Mouse (Mus musculus) limb, embryonic 15.5 days (tissue): ENCODE results near the gene Efemp2. TPM values are rescaled to one million over a fixed set of nuclear protein-coding genes. Genes with fewer than 3 reads are reported as not detected.

Experiments
- ATAC-seq: fragments of 200-750 bp; cut with Nextera tagmentation; 2 replicates; pipeline ENCODE4 v1.8.0; 2017; ENCODE audit warnings: low read depth, moderate TSS enrichment; ENCODE audit not compliant: insufficient number of reproducible peaks, low FRiP score, low TSS enrichment
- H3K27ac ChIP-seq: fragments of 300-500 bp; sonication (generic); 2 replicates; pipeline ENCODE4 v1.5.1; 2015; ENCODE audit warnings: moderate library complexity, mild to moderate bottlenecking, inconsistent platforms
- H3K27me3 ChIP-seq: fragments of 300-500 bp; sonication (generic); 2 replicates; pipeline ENCODE4 v1.6.1; 2015; ENCODE audit warnings: inconsistent platforms
- H3K36me3 ChIP-seq: fragments of 300-500 bp; sonication (generic); 2 replicates; pipeline ENCODE4 v1.6.1; 2015; ENCODE audit warnings: inconsistent platforms
- H3K4me1 ChIP-seq: fragments of 300-500 bp; sonication (generic); 2 replicates; pipeline ENCODE4 v1.6.1; 2015; ENCODE audit warnings: inconsistent platforms
- H3K4me2 ChIP-seq: fragments of 300-500 bp; sonication (generic); 2 replicates; pipeline ENCODE4 v1.6.1; 2015; ENCODE audit warnings: mild to moderate bottlenecking, inconsistent platforms
- H3K4me3 ChIP-seq: fragments of 300-500 bp; sonication (generic); 2 replicates; pipeline ENCODE4 v1.5.1; 2015; ENCODE audit warnings: mild to moderate bottlenecking, inconsistent platforms
- H3K9ac ChIP-seq: fragments of 300-500 bp; sonication (generic); 2 replicates; pipeline ENCODE4 v1.6.1; 2015; ENCODE audit warnings: inconsistent platforms
- H3K9me3 ChIP-seq: fragments of 300-500 bp; sonication (generic); 2 replicates; pipeline ENCODE4 v1.6.1; 2016; ENCODE audit warnings: inconsistent platforms
- WGBS: fragments of 180-500 bp; shearing (Covaris S2); methylation state at CpG from one replicate; pipeline ENCODE4 v1.1.7; 2015; 5-methylcytosine and 5-hydroxymethylcytosine counted together
- polyA plus RNA-seq: library from polyadenylated mRNA; unstranded; fragments of >200 nt; fragmentation: Nextera tagmentation; extraction: Ambion mirVana; gene quantifications from 2 replicates; pipeline ENCODE4 v1.2.1, GENCODE M21; 2015

Gene Efemp2
- polyA plus RNA-seq, 1 experiment from 2014 or later: 221 TPM

DNA sequence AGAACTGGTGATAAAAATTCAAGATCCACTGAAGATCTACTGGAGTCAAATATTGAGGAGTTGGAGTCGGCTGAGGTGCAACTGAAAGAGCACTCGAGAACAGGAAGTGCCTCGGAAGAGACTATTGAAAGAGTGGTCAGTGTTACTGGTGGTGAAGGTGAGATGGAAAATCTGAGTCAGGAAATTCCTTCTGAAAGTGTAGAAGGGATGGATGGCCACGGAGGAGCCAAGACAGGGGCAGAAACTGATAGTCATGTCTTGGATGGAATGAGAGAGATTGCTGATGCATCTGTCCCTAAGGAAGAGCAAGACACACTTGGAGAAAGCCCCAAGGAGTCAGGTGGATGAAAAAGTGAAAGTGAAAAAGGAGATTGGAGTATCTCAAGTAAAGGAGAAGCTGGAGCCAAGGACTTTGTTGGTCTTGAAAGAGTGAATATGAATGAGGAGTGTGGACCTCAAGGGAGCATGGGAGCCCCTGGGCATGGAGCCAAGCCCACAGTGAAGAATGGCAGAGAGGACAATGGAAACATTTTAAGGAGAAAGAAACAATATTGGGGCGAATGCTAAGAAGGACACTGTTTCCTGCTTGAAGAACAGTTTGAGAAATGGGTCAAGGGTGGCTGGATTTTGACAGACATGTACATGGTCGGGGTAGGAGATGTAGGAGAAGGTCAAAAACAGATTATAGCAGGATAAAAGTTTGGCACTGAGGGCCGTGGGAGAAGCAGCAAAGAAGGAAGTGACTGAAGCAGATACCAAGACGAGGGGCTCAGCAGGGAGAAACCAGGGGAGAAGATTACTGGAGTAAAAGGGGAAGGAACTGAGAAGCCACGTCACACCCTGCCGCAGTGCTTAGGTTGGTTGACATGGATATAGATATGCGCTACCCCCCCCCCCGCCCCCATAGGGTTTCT, 38.6 kb downstream of the Efemp2 start:
- Histone ChIP-seq H3K4me1 (peaks cover 18% of the 10 kb centered on the region), H3K4me3 (0 out of 2 replicates have a peak overlapping the region, but pooled peaks have one; percentile 3), H3K36me3 (no peaks in the 10 kb centered on the region), H3K27me3 (no peaks in the 10 kb centered on the region), H3K27ac (no peak overlapping the region), H3K9ac (no peak overlapping the region), H3K4me2 (no peak overlapping the region), H3K9me3 (no peaks in the 10 kb centered on the region)
- WGBS: 86% methylated on average over 12 of the region's 12 CpGs
- no peak for ATAC-seq

- no peak overlapping the region for H3K4me2 ChIP-seq
- H3K27ac ChIP-seq: no peak overlapping the region
Measured at GRCm38 (mm10) chr19:5513005-5513349, 39.2 kb downstream of the Efemp2 start.

DNA sequence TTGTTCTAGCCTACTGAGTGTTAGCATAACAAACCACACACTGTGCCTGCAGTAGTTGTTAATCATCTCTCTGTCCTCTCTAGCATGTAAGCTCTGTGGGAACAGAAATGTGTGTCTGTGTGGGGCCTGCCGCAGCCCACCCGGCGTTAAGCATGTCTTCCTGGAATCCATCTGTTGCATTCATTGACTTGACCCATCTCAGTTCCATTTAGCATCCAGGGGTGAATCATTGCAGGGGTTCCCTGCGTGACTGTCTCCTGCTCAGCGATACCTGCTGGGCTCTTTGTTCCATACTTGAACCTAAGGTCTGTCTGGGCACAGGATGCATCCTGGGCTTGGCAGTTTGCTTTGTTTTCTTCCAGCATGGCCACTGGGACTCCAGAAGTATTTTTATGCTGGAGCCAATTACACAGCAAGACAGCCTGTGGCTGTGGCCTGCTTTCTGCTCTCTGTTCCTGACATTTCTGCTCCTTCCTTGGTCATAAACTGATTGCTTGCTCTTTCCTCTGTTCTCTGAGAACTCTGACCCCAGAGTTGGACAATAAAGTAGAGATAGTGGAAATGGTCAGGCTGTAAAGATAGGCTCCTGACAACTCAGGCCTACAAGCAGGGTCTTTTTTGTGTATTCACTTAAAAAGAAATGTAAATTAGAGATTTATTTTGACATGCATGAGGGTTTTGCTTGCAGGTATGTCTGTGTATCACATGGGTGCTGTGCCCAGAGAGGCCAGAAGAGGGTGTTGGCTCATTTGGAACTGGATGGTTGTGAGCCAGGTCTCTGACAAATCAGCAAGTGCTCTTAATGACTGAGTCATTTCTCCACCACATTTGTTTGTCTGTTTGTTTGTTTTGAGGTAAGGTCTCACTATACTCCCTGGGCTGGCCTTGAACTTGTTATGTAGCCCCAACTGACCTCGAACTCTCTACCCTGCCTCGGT, 42.4 kb downstream of the Efemp2 start:
- Histone ChIP-seq H3K36me3 (no peaks in the 10 kb centered on the region), H3K9me3 (no peaks in the 10 kb centered on the region), H3K9ac (no peak overlapping the region), H3K27ac (no peak overlapping the region), H3K4me3 (no peak overlapping the region), H3K27me3 (no peaks in the 10 kb centered on the region), H3K4me2 (no peak overlapping the region), H3K4me1 (peaks cover 4% of the 10 kb centered on the region; the same call in 1 of the 2 replicates)
- 86% methylated on average over 7 of the region's 7 CpGs for WGBS
- no peak for ATAC-seq

More at GRCm38 (mm10) chr19:5513005-5513349, 39.2 kb downstream of the Efemp2 start:
- Histone ChIP-seq H3K9me3 (no peaks in the 10 kb centered on the region), H3K4me1 (peaks cover 18% of the 10 kb centered on the region), H3K9ac (no peak overlapping the region), H3K4me3 (no peak overlapping the region), H3K27me3 (no peaks in the 10 kb centered on the region), H3K36me3 (no peaks in the 10 kb centered on the region)
- ATAC-seq: no peak
- 82% methylated on average over 3 of the region's 3 CpGs for WGBS

DNA sequence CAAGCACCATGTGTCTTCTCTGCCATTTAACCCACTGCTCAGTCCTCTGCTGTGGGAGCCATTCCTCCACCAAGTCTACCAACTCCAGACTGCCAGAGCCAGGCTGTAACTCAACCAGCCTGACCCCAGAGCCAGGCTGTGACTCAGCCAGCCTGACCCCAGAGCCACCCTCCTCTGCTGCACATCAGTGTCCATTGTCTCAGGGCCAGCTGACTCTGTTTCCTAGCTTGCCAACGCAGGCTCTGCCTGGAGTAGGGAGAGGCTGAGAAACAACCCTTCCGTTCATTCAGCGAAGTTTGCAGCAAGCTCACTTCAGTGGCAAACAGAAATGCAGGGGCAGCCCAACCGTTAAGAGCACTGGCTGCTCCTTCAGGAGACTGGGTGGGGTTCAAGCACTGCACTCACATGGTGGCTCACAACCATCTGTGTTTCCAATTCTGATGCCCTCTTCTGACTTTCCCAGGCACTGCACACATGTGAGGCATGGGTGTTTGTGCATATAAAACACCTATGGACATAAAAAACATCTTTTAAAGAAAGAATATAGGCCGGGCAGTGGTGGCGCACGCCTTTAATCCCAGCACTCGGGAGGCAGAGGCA, 43.3 kb downstream of the Efemp2 start:
- Histone ChIP-seq H3K27me3 (no peaks in the 10 kb centered on the region), H3K4me2 (no peak overlapping the region), H3K9ac (no peak overlapping the region), H3K9me3 (no peaks in the 10 kb centered on the region), H3K27ac (no peak overlapping the region), H3K36me3 (no peaks in the 10 kb centered on the region), H3K4me1 (0 out of 2 replicates have a peak, but pooled peaks cover 2% of the 10 kb centered on the region), H3K4me3 (no peak overlapping the region)
- no peak for ATAC-seq
- 78% methylated on average over 8 of the region's 8 CpGs for WGBS

DNA sequence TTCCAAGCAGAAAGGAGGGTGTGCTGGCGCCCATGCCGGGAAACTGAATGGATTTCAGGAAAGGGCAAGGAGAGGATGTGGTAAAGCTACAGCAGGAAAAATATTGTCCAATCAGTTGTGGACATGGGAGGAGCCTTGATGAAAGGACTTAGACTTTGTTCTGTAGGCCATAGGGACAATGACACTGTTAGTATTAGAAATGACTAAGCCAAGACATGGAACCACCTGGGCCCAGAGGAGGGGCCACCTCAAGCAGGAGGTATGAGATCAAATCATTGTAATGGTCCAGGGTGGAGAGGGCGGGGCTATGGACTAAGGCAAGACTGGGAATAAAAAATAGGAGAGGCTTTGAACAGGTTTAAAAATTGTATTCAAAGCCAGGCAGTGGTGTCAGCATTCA, 45.0 kb downstream of the Efemp2 start:
- Histone ChIP-seq H3K4me1 (no peaks in the 10 kb centered on the region), H3K27ac (no peak overlapping the region), H3K27me3 (no peaks in the 10 kb centered on the region), H3K9me3 (no peaks in the 10 kb centered on the region), H3K4me2 (no peak overlapping the region), H3K4me3 (no peak overlapping the region), H3K36me3 (no peaks in the 10 kb centered on the region), H3K9ac (no peak overlapping the region)
- no peak for ATAC-seq
- 89% methylated on average over 3 of the region's 3 CpGs for WGBS

GRCm38 (mm10) chr19:5525204-5525603, 51.5 kb downstream of the Efemp2 start:
- 67% methylated on average over 5 of the region's 5 CpGs for WGBS
- no peak overlapping the region for H3K27ac ChIP-seq
- no peak for ATAC-seq
- no peaks in the 10 kb centered on the region for H3K9me3 ChIP-seq
- peaks cover 9% of the 10 kb centered on the region for H3K4me1 ChIP-seq
- H3K9ac ChIP-seq: no peak overlapping the region
- H3K4me3 ChIP-seq: no peak overlapping the region
- no peaks in the 10 kb centered on the region for H3K36me3 ChIP-seq
- H3K27me3 ChIP-seq: no peaks in the 10 kb centered on the region
- no peak overlapping the region for H3K4me2 ChIP-seq

DNA sequence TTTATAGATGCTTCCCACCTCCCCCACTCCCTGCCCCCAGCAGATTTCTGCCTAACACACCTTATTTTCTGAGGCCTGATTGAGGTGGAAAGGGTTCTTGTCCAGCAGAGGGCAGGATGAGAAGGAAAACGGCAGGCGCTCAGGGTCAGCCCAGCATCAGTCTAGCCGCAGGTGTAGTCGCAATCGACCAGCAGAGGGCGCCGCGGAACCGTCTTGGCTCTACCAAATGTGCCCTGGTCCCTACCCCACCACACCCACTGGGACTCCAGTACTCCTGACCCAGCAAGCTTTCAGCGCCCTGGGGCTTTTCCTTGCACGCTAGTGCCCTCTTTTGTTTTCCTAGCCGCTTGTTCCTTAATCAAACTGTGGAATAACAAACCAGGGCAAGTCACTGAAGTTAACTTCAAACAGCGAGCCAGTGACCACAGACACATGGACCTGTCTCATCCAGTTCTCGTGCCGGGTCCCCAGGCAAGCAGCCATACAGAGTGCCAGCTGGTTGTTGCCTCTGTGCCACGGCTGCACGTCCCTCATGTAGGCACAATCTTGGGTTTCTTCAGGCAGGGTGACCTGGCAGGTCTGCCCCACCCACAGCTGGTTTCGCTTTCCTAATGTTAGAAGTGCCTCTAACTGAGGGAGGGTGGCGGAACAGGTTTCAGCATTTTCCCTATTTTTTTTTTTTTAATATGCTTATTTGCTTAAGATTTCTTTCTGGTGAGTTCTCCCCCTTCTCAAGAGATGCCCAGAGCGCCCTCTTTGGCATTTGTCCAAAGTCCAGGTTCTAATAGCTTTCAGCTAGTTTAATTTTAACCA, 55.8 kb downstream of the Efemp2 start:
- H3K4me1 ChIP-seq: peaks cover 12% of the 10 kb centered on the region
- peak; percentile 89 for ATAC-seq
- H3K36me3 ChIP-seq: no peaks in the 10 kb centered on the region
- no peaks in the 10 kb centered on the region for H3K9me3 ChIP-seq
- H3K27ac ChIP-seq: peak overlapping the region; percentile 28
- H3K27me3 ChIP-seq: no peaks in the 10 kb centered on the region; the same call in 1 of the 2 replicates
- peak overlapping the region; percentile 24 for H3K4me3 ChIP-seq
- peak overlapping the region; percentile 43 for H3K4me2 ChIP-seq
- WGBS: 12% methylated on average over 20 of the region's 20 CpGs
- H3K9ac ChIP-seq: 0 out of 2 replicates have a peak overlapping the region, but pooled peaks have one; percentile 1

GRCm38 (mm10) chr19:5530138-5530524, 56.4 kb downstream of the Efemp2 start:
- Histone ChIP-seq H3K4me3 (no peak overlapping the region), H3K27ac (peak overlapping the region; percentile 1; the same call in 1 of the 2 replicates), H3K27me3 (no peaks in the 10 kb centered on the region; the same call in 1 of the 2 replicates), H3K9ac (no peak overlapping the region), H3K9me3 (no peaks in the 10 kb centered on the region), H3K4me1 (peaks cover 12% of the 10 kb centered on the region), H3K4me2 (no peak overlapping the region), H3K36me3 (no peaks in the 10 kb centered on the region)
- ATAC-seq: no peak
- WGBS: 50% methylated on average over 7 of the region's 7 CpGs

Other genes with a start within 250 kb of the Efemp2 start
- gene Pacs1, start 200.8 kb upstream of the Efemp2 start, polyA plus RNA-seq: 19.9 and 23.7 TPM in 2 replicates
- 291 and 302 TPM in 2 replicates for gene Sf3b2, start 178.5 kb upstream of the Efemp2 start, polyA plus RNA-seq
- 4.7 and 5.5 TPM in 2 replicates for gene Gal3st3, start 175.6 kb upstream of the Efemp2 start, polyA plus RNA-seq
- not detected in 2 replicates for gene Catsper1, start 138.2 kb upstream of the Efemp2 start, polyA plus RNA-seq
- gene Cst6, start 124.4 kb upstream of the Efemp2 start, polyA plus RNA-seq: 40.0 and 50.9 TPM in 2 replicates
- gene Eif1ad, start 107.2 kb upstream of the Efemp2 start, polyA plus RNA-seq: 57.3 and 60.1 TPM in 2 replicates
- gene Banf1, start 106.8 kb upstream of the Efemp2 start, polyA plus RNA-seq: 372 and 374 TPM in 2 replicates
- gene Sart1, start 85.3 kb upstream of the Efemp2 start, polyA plus RNA-seq: 67.0 and 72.1 TPM in 2 replicates
- 0.42 TPM in 1 of 2 replicates, not detected in the other for gene Tsga10ip, start 71.4 kb upstream of the Efemp2 start, polyA plus RNA-seq
- 254 and 257 TPM in 2 replicates for gene Drap1, start 49.0 kb upstream of the Efemp2 start, polyA plus RNA-seq
- 68.6 and 69.9 TPM in 2 replicates for gene AI837181, start 48.8 kb upstream of the Efemp2 start, polyA plus RNA-seq
- not detected in 2 replicates for gene Fosl1, start 26.4 kb upstream of the Efemp2 start, polyA plus RNA-seq
- 6.6 and 6.9 TPM in 2 replicates for gene Ccdc85b, start 16.1 kb upstream of the Efemp2 start, polyA plus RNA-seq
- gene Fibp, start 13.3 kb upstream of the Efemp2 start, polyA plus RNA-seq: 99.3 and 105 TPM in 2 replicates
- 0.82 and 1.7 TPM in 2 replicates for gene Ctsw, start 5.4 kb upstream of the Efemp2 start, polyA plus RNA-seq
- gene Mus81, start 14.4 kb downstream of the Efemp2 start, polyA plus RNA-seq: 35.5 and 36.6 TPM in 2 replicates
- gene Cfl1, start 16.5 kb downstream of the Efemp2 start, polyA plus RNA-seq: 2,209 and 2,356 TPM in 2 replicates
- not detected in 2 replicates for gene 1700020D05Rik, start 29.8 kb downstream of the Efemp2 start, polyA plus RNA-seq
- 9.4 and 10.3 TPM in 2 replicates for gene Snx32, start 36.6 kb downstream of the Efemp2 start, polyA plus RNA-seq
- gene Ovol1, start 86.7 kb downstream of the Efemp2 start, polyA plus RNA-seq: 30.1 and 30.3 TPM in 2 replicates
- gene Ap5b1, start 94.1 kb downstream of the Efemp2 start, polyA plus RNA-seq: 4.3 and 4.4 TPM in 2 replicates
- gene Rnaseh2c, start 127.9 kb downstream of the Efemp2 start, polyA plus RNA-seq: 115 and 116 TPM in 2 replicates
- 43.3 and 48.7 TPM in 2 replicates for gene Kat5, start 136.3 kb downstream of the Efemp2 start, polyA plus RNA-seq
- gene Rela, start 163.5 kb downstream of the Efemp2 start, polyA plus RNA-seq: 57.3 and 62.0 TPM in 2 replicates
- gene Sipa1, start 189.8 kb downstream of the Efemp2 start, polyA plus RNA-seq: 31.1 and 31.2 TPM in 2 replicates
- gene Map3k11, start 214.8 kb downstream of the Efemp2 start, polyA plus RNA-seq: 22.7 and 24.9 TPM in 2 replicates
- gene Pcnx3, start 215.0 kb downstream of the Efemp2 start, polyA plus RNA-seq: 18.5 and 20.9 TPM in 2 replicates
- 3.1 and 4.4 TPM in 2 replicates for gene Kcnk7, start 230.4 kb downstream of the Efemp2 start, polyA plus RNA-seq